8 mouse cellular contexts compared by ENCODE assay signal in the genomic region with DNA sequence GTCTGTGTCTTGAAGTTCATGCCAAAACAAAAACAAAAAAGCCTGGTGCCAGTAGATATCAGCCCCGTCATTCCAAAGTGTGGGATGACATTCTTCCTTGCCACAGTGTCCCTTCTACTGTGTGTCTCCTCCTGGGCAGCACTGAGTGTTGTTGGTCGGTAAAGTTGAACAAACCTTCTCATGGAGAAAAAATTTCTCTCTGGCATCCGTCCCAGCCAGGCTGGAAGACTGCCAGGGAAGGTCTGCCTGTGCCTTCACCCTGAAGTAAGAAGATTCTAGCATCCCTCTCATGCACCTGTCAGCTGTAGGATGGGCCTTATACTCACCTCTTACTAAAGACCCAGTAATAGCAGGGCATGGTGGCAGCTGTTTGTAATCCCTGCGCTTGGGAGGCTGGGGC. TPM values are rescaled to one million over a fixed set of nuclear protein-coding genes. Genes with fewer than 3 reads are reported as not detected.
DNase-seq lines count a peak whose midpoint lies in the region; ATAC-seq and TF ChIP-seq lines count a peak whose summit lies in the region.
"Had no signal": no experiment of that assay in that cellular context is flagged by ENCODE, and none has a peak within 500 bp of the region (broad histone marks: within the 10 kb centered on the region; RNA-seq: fewer than 3 reads in every experiment).

No protein-coding gene starts in this region.

- no peak for ATAC-seq in limb, embryonic 14.5 days (ENCODE audit: low FRiP score, low read depth)
- ATAC-seq in megakaryocyte, adult 5-6 weeks (ENCODE audit: poor library complexity, severe bottlenecking), result no peak
- ATAC-seq in CD4-positive, CD25-positive, alpha-beta regulatory T cell, adult 4 months, result no peak

- peaks cover 12% of the 10 kb centered on the region for H3K4me1 ChIP-seq in limb, embryonic 14.5 days (ENCODE audit: control insufficient read depth, insufficient read depth, low read length)

- no peak overlapping the region for H3K4me2 ChIP-seq in limb, embryonic 14.5 days (replicated peaks; ENCODE audit: low read depth, low read length, severe bottlenecking)

- no peak overlapping the region for H3K4me3 ChIP-seq in limb, embryonic 14.5 days (replicated peaks; ENCODE audit: low read length)
- H3K4me3 ChIP-seq: myocyte had no signal

- no peaks in the 10 kb centered on the region for H3K9me3 ChIP-seq in limb, embryonic 14.5 days (ENCODE audit: control insufficient read depth, low read length)

- 61% methylated on average over 4 of the region's 4 CpGs for WGBS in limb, embryonic 14.5 days

- DNase-seq in urinary bladder, adult 18-20 months (ENCODE audit: low spot score in 2 of 2), result peak; percentile 42 to 54
- DNase-seq in urinary bladder, postnatal 10 days (ENCODE audit: low spot score), result no peak
- peak; percentile 84 for DNase-seq in cerebellum, adult 9-10 months
- DNase-seq in limb, embryonic 14.5 days (ENCODE audit: low spot score), result peak; percentile 57
- no peak for DNase-seq in layer of hippocampus, postnatal 14 days (ENCODE audit: low spot score in 2 of 2)

- H3K36me3 ChIP-seq in limb, embryonic 14.5 days (ENCODE audit: control insufficient read depth, insufficient read depth, low read length), result no peaks in the 10 kb centered on the region

- H3K9ac ChIP-seq in limb, embryonic 14.5 days (ENCODE audit: low read depth, low read length, severe bottlenecking), result no peak overlapping the region

- no peak overlapping the region for H3K27ac ChIP-seq in limb, embryonic 14.5 days (replicated peaks; ENCODE audit: low read depth, low read length)

- no peaks in the 10 kb centered on the region for H3K27me3 ChIP-seq in limb, embryonic 14.5 days (ENCODE audit: control insufficient read depth, insufficient read depth, low read length)

- TF ChIP-seq POLR2A in limb, embryonic 14.5 days (IDR thresholded peaks at IDR 0.05; ENCODE audit: borderline replicate concordance, extremely low read depth, insufficient read depth, insufficient read length), result no peak

RNA-seq across cellular contexts. Expression of a gene that starts 4.4 kb away (rescaled TPM):
- 49.7 and 66.4 TPM in 2 replicates for polyA plus RNA-seq in limb, embryonic 14.5 days (2012; rRNA removed)
- 67.1 and 76.1 TPM in 2 replicates for polyA plus RNA-seq in limb, embryonic 14.5 days (2014; fragmentation: Nextera tagmentation; extraction: Ambion mirVana)
- 10 to 100 TPM; 81.1 to 91.5 TPM for total RNA-seq in layer of hippocampus, postnatal 14 days (2021)
- 47.2 and 57.3 TPM in 2 replicates for total RNA-seq in megakaryocyte, adult 5-6 weeks (2015)
- total RNA-seq in megakaryocyte, adult 5-6 weeks (2017), result 62.2 and 64.6 TPM in 2 replicates
- polyA plus RNA-seq in CD4-positive, CD25-positive, alpha-beta regulatory T cell, adult 4 months (2017; shearing (Covaris generic)), result 10 to 100 TPM; 18.1 to 30.1 TPM

RNA-seq across cellular contexts. Expression of a gene that starts 9.4 kb away (rescaled TPM):
- 0.13 and 0.14 TPM in 2 replicates for polyA plus RNA-seq in limb, embryonic 14.5 days (2012; rRNA removed)
- 0.18 TPM in 1 of 2 replicates, not detected in the other for polyA plus RNA-seq in limb, embryonic 14.5 days (2014; fragmentation: Nextera tagmentation; extraction: Ambion mirVana)
- under 1 TPM in 1 of 2 experiments, not detected in 1; 0.67 TPM for total RNA-seq in layer of hippocampus, postnatal 14 days (2021)
- total RNA-seq in megakaryocyte, adult 5-6 weeks (2015), result not detected in 2 replicates
- total RNA-seq in megakaryocyte, adult 5-6 weeks (2017), result not detected in 2 replicates
- not detected for polyA plus RNA-seq in CD4-positive, CD25-positive, alpha-beta regulatory T cell, adult 4 months (2017; shearing (Covaris generic))

RNA-seq across cellular contexts. Expression of a gene that starts 25.9 kb away (rescaled TPM):
- polyA plus RNA-seq in limb, embryonic 14.5 days (2012; rRNA removed), result 222 and 265 TPM in 2 replicates
- polyA plus RNA-seq in limb, embryonic 14.5 days (2014; fragmentation: Nextera tagmentation; extraction: Ambion mirVana), result 411 and 420 TPM in 2 replicates
- 10 to 100 TPM; 83.0 to 97.1 TPM for total RNA-seq in layer of hippocampus, postnatal 14 days (2021)
- 269 and 297 TPM in 2 replicates for total RNA-seq in megakaryocyte, adult 5-6 weeks (2015)
- 29.3 and 29.6 TPM in 2 replicates for total RNA-seq in megakaryocyte, adult 5-6 weeks (2017)
- 100 to 1,000 TPM; 246 to 256 TPM for polyA plus RNA-seq in CD4-positive, CD25-positive, alpha-beta regulatory T cell, adult 4 months (2017; shearing (Covaris generic))

RNA-seq across cellular contexts. Expression of a gene that starts 26.4 kb away (rescaled TPM):
- 39.4 and 41.8 TPM in 2 replicates for polyA plus RNA-seq in limb, embryonic 14.5 days (2012; rRNA removed)
- polyA plus RNA-seq in limb, embryonic 14.5 days (2014; fragmentation: Nextera tagmentation; extraction: Ambion mirVana), result 43.5 and 43.7 TPM in 2 replicates
- 10 to 100 TPM; 21.8 to 25.0 TPM for total RNA-seq in layer of hippocampus, postnatal 14 days (2021)
- 19.7 and 25.8 TPM in 2 replicates for total RNA-seq in megakaryocyte, adult 5-6 weeks (2015)
- total RNA-seq in megakaryocyte, adult 5-6 weeks (2017), result 33.1 and 37.4 TPM in 2 replicates
- 10 to 100 TPM; 46.1 to 57.1 TPM for polyA plus RNA-seq in CD4-positive, CD25-positive, alpha-beta regulatory T cell, adult 4 months (2017; shearing (Covaris generic))

RNA-seq across cellular contexts. Expression of a gene that starts 31.9 kb away (rescaled TPM):
- polyA plus RNA-seq in limb, embryonic 14.5 days (2012; rRNA removed), result 163 and 236 TPM in 2 replicates
- 219 and 233 TPM in 2 replicates for polyA plus RNA-seq in limb, embryonic 14.5 days (2014; fragmentation: Nextera tagmentation; extraction: Ambion mirVana)
- total RNA-seq in layer of hippocampus, postnatal 14 days (2021), result 100 to 1,000 TPM; 269 to 270 TPM
- total RNA-seq in megakaryocyte, adult 5-6 weeks (2015), result 62.3 and 72.3 TPM in 2 replicates
- 53.7 and 59.0 TPM in 2 replicates for total RNA-seq in megakaryocyte, adult 5-6 weeks (2017)
- 10 to 100 TPM; 56.0 to 57.2 TPM for polyA plus RNA-seq in CD4-positive, CD25-positive, alpha-beta regulatory T cell, adult 4 months (2017; shearing (Covaris generic))

Comparison
In these comparisons a context has a peak if more than half of its experiments do, and no peak if none do; other contexts are left out.
1. DNase-seq: peak in urinary bladder, adult 18-20 months (2 of 2), cerebellum, adult 9-10 months (single experiment) and limb, embryonic 14.5 days (single experiment); none in urinary bladder, postnatal 10 days (single experiment) and layer of hippocampus, postnatal 14 days (0 of 2).